Mouse (Mus musculus): ENCODE data around the gene Wbp4.

DNA sequence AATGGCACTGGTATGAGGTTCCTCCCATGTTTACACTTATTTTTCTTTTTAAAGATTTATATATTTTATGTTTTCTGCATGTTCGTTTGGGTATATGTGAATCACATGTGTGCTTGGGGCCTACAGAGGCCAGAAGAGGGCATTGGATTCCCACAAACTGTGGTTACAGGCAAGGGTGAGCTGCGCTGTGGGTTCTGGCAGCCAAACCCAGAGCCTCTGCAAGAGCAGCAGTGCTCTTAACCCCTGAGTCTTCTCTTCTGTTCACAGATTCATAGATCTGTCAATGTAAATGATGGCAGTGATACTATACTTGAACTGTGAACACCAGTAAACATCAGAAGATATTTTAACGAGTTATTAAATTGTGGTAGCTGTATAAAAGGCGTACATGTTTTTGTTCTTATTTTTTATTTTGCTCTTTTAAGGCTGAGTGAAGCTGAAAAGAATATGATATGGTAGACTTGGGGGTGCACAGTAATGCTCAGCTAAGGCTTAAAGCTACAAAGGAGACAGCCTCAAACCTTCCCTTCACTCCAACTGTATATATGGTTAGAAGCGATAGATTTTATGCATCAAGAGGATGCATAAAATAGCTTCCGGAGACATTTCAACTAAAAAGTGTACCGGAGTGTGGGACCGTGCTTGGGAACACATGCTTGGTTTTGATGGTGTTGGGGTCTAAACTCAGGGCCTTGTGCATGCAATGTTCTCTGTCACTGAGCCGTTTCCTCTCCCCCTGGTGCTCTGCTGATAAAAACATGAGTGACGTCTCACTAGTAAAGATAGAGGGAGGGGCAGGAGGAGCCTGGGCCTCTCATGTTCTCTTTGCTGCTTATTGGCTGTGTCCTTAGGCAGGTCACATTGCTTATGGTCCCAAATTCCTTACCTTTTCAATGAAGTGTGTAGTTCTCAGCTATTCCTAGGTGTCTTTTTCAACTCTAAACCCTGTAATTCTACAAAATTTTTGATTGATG is 48.5 kb upstream of the Wbp4 start:
- no peak for TF ChIP-seq CTCF (IDR thresholded peaks at IDR 0.05)
- no peak for TF ChIP-seq POLR2A (IDR thresholded peaks at IDR 0.05; ENCODE audit: insufficient read depth, low read depth, low read length)
- TF ChIP-seq EP300 (IDR thresholded peaks at IDR 0.05; ENCODE audit: insufficient read depth, low read depth, low read length), result no peak

Measured in heart, adult 2 months (tissue).